Mouse (Mus musculus): ENCODE measurements around the gene Prdx2.

Gene Prdx2

GRCm38 (mm10) chr8:84997649-84998295 lies 28.4 kb downstream of the Prdx2 start:
- DNase-seq (ENCODE audit: low read depth, low spot score), result peak; percentile 94

- DNase-seq (ENCODE audit: low read depth, low spot score), result no peak
These were observed 38.3 kb downstream of the Prdx2 start for GRCm38 (mm10) chr8:85007686-85008085.

- DNase-seq (ENCODE audit: low read depth, low spot score), result no peak
These were observed 41.9 kb downstream of the Prdx2 start for GRCm38 (mm10) chr8:85011242-85011641.

- no peak for DNase-seq (ENCODE audit: low read depth, low spot score)
These were observed 43.9 kb downstream of the Prdx2 start for GRCm38 (mm10) chr8:85013230-85013840.

- no peak for DNase-seq (ENCODE audit: low read depth, low spot score)
These were observed 45.0 kb downstream of the Prdx2 start, which contains the start of gene Best2 for GRCm38 (mm10) chr8:85014431-85014830. Gene Best2 (minus strand): TSS chr8:85014531.

GRCm38 (mm10) chr8:85016724-85017123 lies 47.3 kb downstream of the Prdx2 start:
- DNase-seq (ENCODE audit: low read depth, low spot score), result no peak

- no peak for DNase-seq (ENCODE audit: low read depth, low spot score)
These were observed 47.8 kb downstream of the Prdx2 start for GRCm38 (mm10) chr8:85017209-85017608.

- no peak for DNase-seq (ENCODE audit: low read depth, low spot score)
These were observed 52.2 kb downstream of the Prdx2 start for GRCm38 (mm10) chr8:85021514-85022055.

GRCm38 (mm10) chr8:85023846-85024245 lies 54.5 kb downstream of the Prdx2 start:
- DNase-seq (ENCODE audit: low read depth, low spot score), result no peak
